Mouse (Mus musculus): ENCODE measurements around the gene Map4k1.

Gene Map4k1

GRCm38 (mm10) chr7:29026195-29026594 lies 44.3 kb downstream of the Map4k1 start:
- no peak for DNase-seq (ENCODE audit: low spot score)

GRCm38 (mm10) chr7:29026811-29027210 lies 45.0 kb downstream of the Map4k1 start:
- DNase-seq (ENCODE audit: low spot score), result no peak

- DNase-seq (ENCODE audit: low spot score), result no peak
These were observed 46.9 kb downstream of the Map4k1 start for GRCm38 (mm10) chr7:29028761-29029160.

DNA sequence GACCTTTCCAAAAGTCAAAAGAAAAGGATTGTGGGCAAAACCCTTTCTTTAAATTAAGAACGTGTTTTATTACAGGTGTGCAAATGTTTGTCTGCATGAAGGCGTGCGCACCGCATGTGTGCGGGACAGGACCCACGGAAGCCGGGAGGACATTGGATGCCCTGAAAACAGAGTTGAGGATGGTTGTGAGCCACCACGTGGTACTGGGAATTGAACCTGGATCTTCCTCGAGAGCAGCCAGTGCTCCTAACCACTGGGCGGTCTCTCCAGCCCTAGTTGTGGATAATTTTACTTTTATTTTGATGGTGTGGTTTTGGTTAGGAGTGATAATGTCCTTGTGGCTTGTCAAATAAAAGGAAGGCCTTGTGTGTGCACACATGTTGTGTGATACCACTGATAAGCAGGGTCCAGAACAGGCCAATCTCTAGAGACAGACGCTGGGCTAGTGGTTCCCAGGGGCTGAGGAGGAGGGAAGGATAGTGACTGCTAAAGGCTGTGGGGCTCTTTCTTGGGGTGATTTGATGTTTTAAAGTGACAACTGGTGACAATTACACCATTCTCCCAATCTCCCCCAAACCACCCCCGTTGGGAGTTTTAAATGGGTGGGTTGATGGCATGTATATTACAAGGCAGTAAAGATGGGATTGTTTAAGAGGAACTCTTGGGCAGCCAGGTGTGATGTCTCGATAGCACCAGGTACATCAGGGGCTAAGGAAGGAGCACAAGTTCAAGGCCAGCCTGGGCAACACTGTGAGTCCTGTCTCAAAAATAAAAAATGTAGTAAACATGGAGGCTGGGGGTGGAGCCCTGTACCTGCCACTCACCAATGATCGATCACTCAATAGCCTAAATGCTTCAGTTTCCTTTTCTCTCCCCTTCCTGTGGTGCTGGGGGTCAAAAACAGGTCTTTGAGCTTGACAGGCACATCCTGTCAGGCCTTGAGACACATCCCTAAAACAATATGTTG lies 48.1 kb downstream of the Map4k1 start:
- no peak for DNase-seq (ENCODE audit: low spot score)

GRCm38 (mm10) chr7:29031641-29032040 lies 49.8 kb downstream of the Map4k1 start:
- no peak for DNase-seq (ENCODE audit: low spot score)

- no peak for DNase-seq (ENCODE audit: low spot score)
These were observed 50.8 kb downstream of the Map4k1 start for GRCm38 (mm10) chr7:29032685-29033084.

- DNase-seq (ENCODE audit: low spot score), result no peak
These were observed 55.4 kb downstream of the Map4k1 start for GRCm38 (mm10) chr7:29037261-29037660.

GRCm38 (mm10) chr7:29039604-29039984 lies 57.7 kb downstream of the Map4k1 start:
- peak; percentile 83 for DNase-seq (ENCODE audit: low spot score)

DNA sequence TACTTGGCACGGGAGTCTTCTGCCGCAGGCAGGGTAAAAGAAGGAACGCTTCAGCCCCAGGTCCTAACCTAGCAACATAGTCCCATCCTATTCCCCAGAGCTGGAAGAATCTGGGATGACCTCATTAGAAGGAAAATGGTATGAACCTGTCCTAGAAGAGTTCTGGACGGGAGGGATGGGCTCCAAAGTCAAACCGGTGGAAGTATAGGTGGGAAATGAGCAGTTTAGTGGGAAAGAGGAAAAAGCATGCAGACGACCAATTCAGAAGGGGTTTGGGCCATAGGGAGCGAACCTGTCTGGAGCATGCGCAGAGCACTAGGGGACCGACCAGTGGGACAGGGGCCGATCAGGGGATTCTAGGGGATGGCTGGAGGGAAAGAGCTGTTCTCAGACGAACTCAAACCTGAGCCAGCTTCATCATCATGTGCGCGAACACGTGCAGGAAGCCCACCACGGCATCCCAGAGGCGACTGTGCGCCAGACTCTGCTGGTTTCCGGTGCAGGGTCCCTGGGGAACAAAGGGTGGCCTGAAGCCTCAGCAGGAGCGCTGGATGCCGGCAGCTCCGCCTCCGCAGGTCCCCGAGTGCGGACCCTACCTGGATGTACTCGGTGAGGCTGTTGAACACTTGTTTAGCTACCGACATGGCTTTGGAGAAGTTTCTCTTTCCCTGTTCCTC lies 58.3 kb downstream of the Map4k1 start:
- no peak for DNase-seq (ENCODE audit: low spot score)

- no peak for DNase-seq (ENCODE audit: low spot score)
These were observed 59.3 kb downstream of the Map4k1 start for GRCm38 (mm10) chr7:29041194-29041593.

DNA sequence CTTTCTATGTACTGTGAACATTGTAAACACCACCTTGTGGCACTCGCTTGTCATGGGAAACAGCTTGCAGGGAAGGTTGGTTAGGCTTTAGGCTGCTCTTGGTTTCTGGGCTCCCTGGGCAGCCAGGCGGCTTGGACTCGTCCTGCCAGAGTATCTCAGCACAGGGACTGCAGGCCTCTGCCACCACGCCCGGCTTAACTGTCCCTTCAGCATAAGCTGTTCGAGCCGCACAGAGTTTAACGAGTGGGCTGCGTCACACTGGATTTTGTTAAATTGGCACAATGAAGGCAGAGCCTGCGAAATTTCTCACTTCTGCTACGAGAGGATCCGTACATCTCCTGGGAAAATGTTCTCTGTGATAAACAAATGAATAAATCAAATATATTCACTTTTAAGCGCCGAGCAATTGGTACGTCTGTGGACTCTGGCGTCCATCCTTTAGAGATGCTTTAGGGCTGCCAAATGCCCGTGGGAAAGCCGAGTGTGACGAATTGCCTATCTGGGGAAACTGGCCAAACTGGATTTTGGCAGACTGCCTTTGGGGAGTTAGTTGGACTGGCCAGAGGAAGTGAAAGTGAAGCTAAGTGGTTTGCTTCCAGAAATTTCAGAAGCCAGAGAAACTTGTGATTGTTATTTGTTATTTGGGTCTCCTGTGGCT lies 61.3 kb downstream of the Map4k1 start:
- DNase-seq (ENCODE audit: low spot score), result peak; percentile 34

DNA sequence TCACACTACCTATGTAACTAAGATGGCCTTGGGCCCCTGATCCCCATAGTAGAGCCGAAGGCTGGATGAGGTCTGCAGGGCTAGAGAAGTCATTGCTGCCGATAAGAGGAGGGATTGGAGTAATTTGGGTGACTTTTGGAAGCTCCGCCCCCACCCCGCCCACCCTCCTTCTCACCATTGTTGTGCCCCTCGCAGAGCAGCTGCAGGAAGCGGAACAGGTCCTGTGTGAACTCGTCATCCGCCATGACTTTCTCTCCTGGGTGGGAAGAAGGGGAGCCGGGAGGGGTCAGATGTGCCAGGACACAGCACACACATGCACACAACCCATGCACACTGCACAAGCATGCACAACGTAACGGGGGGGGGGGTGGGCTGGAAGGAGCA lies 61.8 kb downstream of the Map4k1 start:
- DNase-seq (ENCODE audit: low spot score), result no peak

DNA sequence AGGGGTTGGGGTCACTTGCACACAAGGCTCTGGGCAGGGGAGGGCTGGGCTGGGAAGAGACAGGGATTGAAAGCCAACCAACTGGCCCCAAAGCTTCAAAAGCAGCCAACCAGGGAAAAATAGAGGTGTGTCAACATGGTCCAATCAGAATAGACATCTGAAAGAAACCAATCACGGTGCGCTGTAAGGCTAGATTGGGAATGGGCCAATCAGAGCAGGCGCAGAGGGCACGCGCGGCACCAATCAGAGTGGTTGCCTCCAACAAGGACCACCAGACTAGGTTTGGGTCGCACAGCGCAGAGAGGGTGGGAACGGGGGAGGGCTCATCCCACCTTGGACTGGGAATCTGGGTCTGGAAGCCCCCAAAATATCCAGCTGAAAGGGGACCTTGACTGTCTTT lies 62.5 kb downstream of the Map4k1 start:
- no peak for DNase-seq (ENCODE audit: low spot score)

DNA sequence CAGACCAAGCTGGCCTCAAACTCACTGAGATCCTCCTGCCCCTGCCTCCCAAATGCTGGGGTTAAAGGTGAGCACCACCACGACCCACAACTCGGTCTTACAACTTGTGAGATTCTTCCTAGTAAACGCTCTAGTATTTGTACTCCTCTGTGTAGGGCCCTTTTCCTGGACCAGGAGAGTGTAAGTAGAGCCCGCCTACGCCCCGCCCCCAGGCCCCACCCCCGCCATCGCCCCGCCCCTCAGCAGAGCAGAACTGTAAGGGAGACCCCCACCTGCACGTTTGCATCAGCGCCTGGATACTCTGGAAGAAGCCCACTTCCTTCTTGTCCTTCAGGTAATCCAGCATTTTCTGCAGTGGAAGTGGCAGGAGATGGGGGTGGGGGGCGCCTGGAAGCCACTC lies 64.7 kb downstream of the Map4k1 start:
- DNase-seq (ENCODE audit: low spot score), result no peak

DNA sequence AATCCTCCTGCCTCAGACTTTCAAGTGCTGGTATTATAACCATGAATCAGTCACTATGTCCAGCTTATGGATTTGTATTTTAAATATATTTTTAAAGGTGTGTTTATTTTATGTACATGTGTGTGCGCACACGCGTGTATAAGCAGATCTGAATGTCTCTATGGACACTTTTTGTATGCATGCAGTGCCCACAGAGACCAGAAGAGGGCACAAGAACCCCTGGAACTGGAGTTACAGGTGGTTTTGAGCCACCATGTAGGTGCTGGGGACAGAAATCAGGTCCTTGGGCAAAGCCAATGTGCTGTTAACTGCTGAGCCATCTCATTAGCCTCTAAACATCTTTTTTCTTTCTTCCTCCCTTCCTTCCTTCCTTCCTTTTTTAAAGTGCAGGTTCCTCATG lies 66.2 kb downstream of the Map4k1 start:
- DNase-seq (ENCODE audit: low spot score), result no peak

DNA sequence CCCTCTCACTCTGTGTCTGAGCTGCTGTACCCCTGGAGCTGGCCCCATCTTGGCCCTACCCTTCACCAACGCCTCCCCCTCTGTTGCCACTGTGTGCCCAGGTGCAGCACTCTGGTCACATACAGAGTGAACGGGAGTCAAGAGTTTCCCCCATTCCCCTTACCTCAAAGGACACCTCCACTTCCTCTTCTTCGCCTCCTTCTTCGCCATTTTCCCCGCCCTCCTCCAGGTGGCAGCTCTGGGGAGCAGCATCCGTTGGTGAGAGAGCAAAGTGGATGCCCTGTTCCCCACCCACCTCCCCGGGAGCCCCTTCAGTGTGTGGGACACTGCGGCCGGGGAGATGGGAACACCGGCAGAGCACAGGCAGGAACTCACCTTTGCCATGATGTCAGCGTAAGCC lies 66.8 kb downstream of the Map4k1 start:
- DNase-seq (ENCODE audit: low spot score), result no peak

- no peak for DNase-seq (ENCODE audit: low spot score)
These were observed 68.9 kb downstream of the Map4k1 start for GRCm38 (mm10) chr7:29050797-29051196.

DNA sequence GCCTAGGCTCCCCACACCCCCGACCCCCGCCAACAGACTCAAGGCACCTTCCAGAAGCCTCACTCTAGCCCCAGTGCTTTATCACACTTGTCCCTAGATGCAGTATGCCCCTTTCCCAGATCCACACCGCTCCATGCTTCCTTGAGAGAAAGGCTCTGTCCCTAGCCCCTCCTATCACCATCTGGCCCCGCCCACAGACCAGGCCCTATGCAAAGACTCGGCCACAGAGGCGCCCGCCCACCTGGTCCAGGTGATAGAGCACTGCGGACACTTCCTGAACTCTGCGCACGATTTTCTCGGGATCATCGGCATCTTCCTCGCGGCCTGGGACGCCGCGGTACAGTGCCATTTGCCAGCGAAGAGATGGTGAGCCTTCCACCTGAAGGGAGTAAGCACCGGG lies 71.0 kb downstream of the Map4k1 start:
- DNase-seq (ENCODE audit: low spot score), result no peak
